Mouse (Mus musculus) G1E (cell line): Measurements from ENCODE around the gene Noto. TPM values are rescaled to one million over a fixed set of nuclear protein-coding genes. Genes with fewer than 3 reads are reported as not detected.

Experiments
- ATAC-seq: 2 replicates; pipeline ENCODE4 v1.8.0; 2016; ENCODE audit warnings: mild to moderate bottlenecking; ENCODE audit not compliant: insufficient number of reproducible peaks, poor library complexity, low FRiP score, severe bottlenecking; ENCODE audit errors: extremely low read depth
- DNase-seq: peaks from one replicate; pipeline ENCODE4 v3.0.0; 2012; ENCODE audit warnings: low spot score
- H3K27me3 ChIP-seq: 2 replicates; pipeline ENCODE4 v1.6.1; 2012; ENCODE audit warnings: mild to moderate bottlenecking, low read length, inconsistent platforms; ENCODE audit not compliant: insufficient read depth
- H3K36me3 ChIP-seq: replicated peaks from 2 replicates; pipeline ENCODE3; 2012; ENCODE audit warnings: mild to moderate bottlenecking, inconsistent platforms
- H3K4me1 ChIP-seq: 2 replicates; pipeline ENCODE4 v1.6.1; 2012; ENCODE audit warnings: low read depth, low read length, inconsistent platforms, mixed read lengths; ENCODE audit not compliant: insufficient read depth
- H3K4me3 ChIP-seq: 2 replicates; pipeline ENCODE4 v1.5.1; 2012; ENCODE audit warnings: low read depth, mild to moderate bottlenecking, inconsistent platforms, low read length, moderate library complexity, mixed read lengths
- H3K9me3 ChIP-seq: replicated peaks from 2 replicates; pipeline ENCODE4 v1.6.1; 2012; ENCODE audit warnings: inconsistent platforms
- CTCF ChIP-seq: IDR thresholded peaks from 2 replicates; pipeline ENCODE4 v1.5.1; 2012; ENCODE audit warnings: low read depth, low read length, inconsistent platforms, mixed read lengths
- GATA1 ChIP-seq: IDR thresholded peaks from 2 replicates; pipeline ENCODE4 v1.6.1; 2012; ENCODE audit warnings: borderline replicate concordance, low read length, inconsistent platforms, mixed read lengths
- GATA2 ChIP-seq: IDR thresholded peaks from 2 replicates; pipeline ENCODE4 v1.6.1; 2012; ENCODE audit warnings: low read depth, low read length, inconsistent platforms, borderline replicate concordance
- POLR2AphosphoS5 ChIP-seq: IDR thresholded peaks from 2 replicates; pipeline ENCODE4 v1.6.1; 2012; ENCODE audit warnings: low read depth, low read length, inconsistent platforms; ENCODE audit not compliant: insufficient replicate concordance
- TAL1 ChIP-seq: conservative IDR thresholded peaks from 2 replicates; pipeline ENCODE4 v1.6.1; 2012; ENCODE audit warnings: low read depth, low read length, inconsistent platforms, mixed read lengths
- polyA plus RNA-seq: library from polyadenylated mRNA; stranded (reverse); fragments of >175 nt; gene quantifications from 2 replicates; pipeline ENCODE4 v1.2.3, GENCODE M21; 2012
- total RNA-seq, 2 experiments: library from RNA; stranded (forward) in 1 of 2; stranded (reverse) in 1 of 2; fragments of 200-1000 nt in 1 of 2; fragments of >200 nt in 1 of 2; fragmentation: Nextera tagmentation in 1 of 2; gene quantifications; 2 replicates each; pipeline ENCODE4 v1.2.3; 2014 to 2017

The Noto gene
- total and polyA plus RNA-seq, 3 experiments = 0.11 TPM; not detected in 2

DNA sequence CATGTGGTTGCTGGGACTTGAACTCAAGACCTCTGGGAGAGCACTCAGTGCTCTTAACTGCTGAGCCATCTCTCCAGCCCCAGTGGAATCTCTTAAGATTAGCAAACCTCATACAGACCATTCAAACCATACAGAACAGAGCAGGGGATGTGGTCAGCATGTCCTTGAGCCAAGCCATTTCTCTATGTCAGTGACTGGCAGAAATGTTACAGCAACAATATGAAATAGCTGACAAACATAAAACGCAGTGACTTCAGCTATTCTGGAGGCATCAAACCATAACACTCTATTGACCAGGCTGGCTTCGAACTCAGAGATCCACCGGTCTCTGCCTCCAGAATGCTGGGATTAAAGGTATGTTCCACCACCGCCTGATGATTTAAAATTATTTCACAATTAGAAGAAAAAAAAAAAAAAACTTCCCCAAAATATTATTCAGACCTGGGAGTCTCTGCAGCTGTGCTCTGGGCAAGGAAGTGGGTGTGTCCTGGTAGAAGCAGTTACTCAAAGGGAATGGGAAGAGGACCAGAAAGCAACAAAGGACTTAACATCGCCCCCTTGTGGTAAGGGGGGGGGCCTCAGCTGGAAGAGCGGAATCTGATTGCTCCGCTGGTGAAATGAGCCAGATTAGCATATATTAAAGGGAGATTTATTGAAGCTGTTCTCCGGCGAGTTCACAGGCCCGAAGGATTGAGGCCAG, 43.3 kb upstream of the Noto start:
- no peak for ATAC-seq
- H3K4me1 ChIP-seq = peaks cover 4% of the 10 kb centered on the region; the same call in 1 of the 2 replicates
- H3K9me3 ChIP-seq = no peaks in the 10 kb centered on the region
- H3K27me3 ChIP-seq = 0 out of 2 replicates have a peak, but pooled peaks cover 2% of the 10 kb centered on the region
- H3K36me3 ChIP-seq = no peaks in the 10 kb centered on the region
- no peak overlapping the region for H3K4me3 ChIP-seq
- no peak for DNase-seq
- TF ChIP-seq POLR2AphosphoS5 (no peak), CTCF (no peak), GATA2 (no peak), TAL1 (no peak), GATA1 (no peak)

DNA sequence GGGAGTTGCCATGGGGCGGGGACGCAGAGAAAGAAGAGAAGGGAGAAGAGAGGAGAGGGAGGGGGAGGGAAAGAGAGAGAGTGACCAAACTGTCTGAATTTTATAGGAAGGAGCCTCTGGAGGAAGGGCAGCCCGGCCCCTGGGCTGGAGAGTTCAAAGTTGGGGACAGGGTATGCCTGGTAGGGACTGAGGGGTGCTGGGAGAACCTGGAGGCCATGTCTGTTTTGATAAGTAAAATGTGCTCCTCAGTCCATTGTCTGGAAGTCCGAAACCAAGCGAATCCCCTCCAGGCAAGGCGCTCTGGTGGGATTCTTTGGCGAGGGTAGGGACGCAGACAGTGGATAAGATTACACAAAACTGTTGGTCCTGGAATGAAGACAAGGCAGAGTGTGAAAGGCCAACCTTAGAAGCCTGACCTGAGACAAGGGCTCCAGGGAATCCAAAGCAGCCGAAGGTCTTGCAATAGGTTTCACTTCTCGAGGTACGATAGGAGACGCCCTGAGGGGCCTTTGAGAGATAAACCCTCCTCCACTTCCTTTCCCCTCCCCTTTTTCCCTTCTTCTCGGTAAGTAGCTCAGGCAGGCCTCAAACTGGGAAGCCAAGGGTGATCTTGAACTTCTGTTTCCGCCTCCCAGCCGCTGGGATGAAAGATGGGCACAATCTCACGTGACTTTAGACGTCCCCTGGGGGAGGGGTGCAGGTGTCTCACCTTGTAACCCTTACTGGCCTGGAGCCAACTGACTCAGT, 42.6 kb upstream of the Noto start:
- 0 out of 2 replicates have a peak, but pooled peaks cover 2% of the 10 kb centered on the region for H3K27me3 ChIP-seq
- ATAC-seq = no peak
- TF ChIP-seq GATA1 (no peak), CTCF (no peak), POLR2AphosphoS5 (no peak), TAL1 (no peak), GATA2 (no peak)
- no peaks in the 10 kb centered on the region for H3K9me3 ChIP-seq
- no peaks in the 10 kb centered on the region for H3K36me3 ChIP-seq
- DNase-seq = no peak
- H3K4me1 ChIP-seq = peaks cover 4% of the 10 kb centered on the region; the same call in 1 of the 2 replicates
- no peak overlapping the region for H3K4me3 ChIP-seq

DNA sequence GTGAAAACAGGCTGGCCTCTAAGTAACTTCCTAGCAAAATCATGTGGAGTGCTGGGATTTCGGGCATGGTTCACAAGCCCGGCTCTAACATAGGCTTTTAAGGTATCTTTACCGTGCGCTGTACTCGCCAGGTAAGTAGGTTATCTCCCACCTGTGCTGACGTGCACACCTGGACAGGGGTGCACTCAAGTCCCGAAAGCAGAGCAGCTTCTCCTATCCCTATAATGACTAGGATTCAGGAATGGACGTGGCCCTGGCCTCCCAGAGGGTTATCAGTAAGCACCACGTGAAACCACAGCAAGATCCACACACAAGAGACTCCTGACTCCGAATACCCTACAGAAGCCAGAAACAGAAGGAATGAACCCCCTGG, 42.1 kb upstream of the Noto start:
- DNase-seq (no peak), ATAC-seq (no peak)
- peaks cover 4% of the 10 kb centered on the region; the same call in 1 of the 2 replicates for H3K4me1 ChIP-seq
- H3K9me3 ChIP-seq = no peaks in the 10 kb centered on the region
- H3K36me3 ChIP-seq = no peaks in the 10 kb centered on the region
- peaks cover 6% of the 10 kb centered on the region; the same call in 1 of the 2 replicates for H3K27me3 ChIP-seq
- no peak overlapping the region for H3K4me3 ChIP-seq
- TF ChIP-seq TAL1 = no peak
- TF ChIP-seq GATA2 = no peak
- no peak for TF ChIP-seq CTCF
- no peak for TF ChIP-seq GATA1
- no peak for TF ChIP-seq POLR2AphosphoS5

DNA sequence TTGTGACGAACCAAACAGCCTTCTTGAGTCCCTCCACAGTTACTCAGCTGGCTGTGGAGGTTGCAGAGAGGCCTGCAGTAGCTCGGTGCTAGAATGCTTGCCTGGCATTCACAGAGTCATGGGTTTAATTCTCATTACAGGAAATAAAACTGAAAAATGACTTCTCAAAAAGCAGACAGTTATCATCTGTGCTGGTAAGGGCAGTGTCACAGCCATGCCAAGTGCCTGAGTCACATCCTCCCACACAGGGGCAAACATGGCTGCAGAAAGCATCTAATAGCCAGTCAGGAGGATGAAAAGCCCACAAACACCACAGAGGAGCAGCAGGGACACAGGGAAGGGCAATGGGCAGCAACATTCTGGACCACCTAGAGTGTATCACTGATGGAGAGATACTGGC, 40.9 kb upstream of the Noto start:
- Histone ChIP-seq H3K4me3 (no peak overlapping the region), H3K27me3 (peaks cover 11% of the 10 kb centered on the region; the same call in 1 of the 2 replicates), H3K36me3 (no peaks in the 10 kb centered on the region), H3K4me1 (peaks cover 4% of the 10 kb centered on the region; the same call in 1 of the 2 replicates), H3K9me3 (no peaks in the 10 kb centered on the region)
- no peak for DNase-seq
- TF ChIP-seq GATA1 = no peak
- no peak for TF ChIP-seq GATA2
- ATAC-seq = no peak

DNA sequence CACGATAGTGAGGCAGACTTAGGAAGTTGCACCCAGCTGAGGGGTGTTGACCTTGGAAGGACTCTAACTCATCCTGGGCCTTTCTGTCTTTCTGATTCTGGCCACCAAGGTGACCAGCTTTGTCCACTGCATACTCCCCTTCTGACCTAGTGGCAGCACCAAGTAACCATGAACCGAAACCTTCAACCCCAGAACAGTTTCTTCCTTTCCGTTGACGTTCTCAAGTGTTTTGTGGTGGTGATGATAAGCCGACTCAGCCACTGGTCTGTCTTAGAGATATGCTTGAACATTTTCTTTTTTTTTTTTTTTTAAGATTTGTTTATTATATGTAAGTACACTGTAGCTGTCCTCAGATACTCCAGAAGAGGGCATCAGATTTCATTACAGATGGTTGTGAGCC, 35.1 kb upstream of the Noto start:
- H3K9me3 ChIP-seq = no peaks in the 10 kb centered on the region
- no peak for ATAC-seq
- H3K4me3 ChIP-seq = no peak overlapping the region

DNA sequence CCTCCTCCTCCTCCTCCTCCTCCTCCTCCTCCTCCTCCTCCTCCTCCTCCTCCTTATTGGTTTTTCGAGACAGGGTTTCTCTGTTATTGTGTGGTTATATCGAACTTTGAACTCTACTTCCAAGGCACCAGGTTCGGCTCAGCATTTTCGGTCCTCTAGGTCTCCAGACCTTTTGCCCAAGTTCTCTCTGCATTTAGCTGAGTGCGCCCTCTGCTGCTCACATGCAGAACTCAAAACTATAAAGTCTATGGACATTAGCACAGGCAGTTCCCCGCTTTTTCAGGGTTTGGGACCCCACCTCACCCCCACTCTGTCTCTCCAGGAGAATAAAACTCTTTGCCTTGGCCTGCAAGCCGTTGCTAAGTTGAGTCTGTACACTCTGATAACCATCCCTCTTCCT, 31.9 kb upstream of the Noto start:
- no peak for ATAC-seq
- Histone ChIP-seq H3K4me3 (no peak overlapping the region), H3K27me3 (peaks cover 13% of the 10 kb centered on the region), H3K4me1 (no peaks in the 10 kb centered on the region), H3K9me3 (peaks cover 2% of the 10 kb centered on the region; the same call in 1 of the 2 replicates), H3K36me3 (no peaks in the 10 kb centered on the region)
- TF ChIP-seq GATA1 (no peak), TAL1 (no peak), CTCF (0 out of 2 replicates have a peak, but pooled peaks have one; percentile 12), GATA2 (no peak), POLR2AphosphoS5 (no peak)
- peak; percentile 20 for DNase-seq

More for the DNA sequence above, 35.1 kb upstream of the Noto start:
- no peaks in the 10 kb centered on the region for H3K4me1 ChIP-seq
- H3K36me3 ChIP-seq = no peaks in the 10 kb centered on the region
- H3K27me3 ChIP-seq = peaks cover 12% of the 10 kb centered on the region
- DNase-seq = no peak
- no peak for TF ChIP-seq CTCF
- TF ChIP-seq GATA2 = no peak
- no peak for TF ChIP-seq POLR2AphosphoS5
- TF ChIP-seq GATA1 = no peak
- no peak for TF ChIP-seq TAL1
